Mouse (Mus musculus) lung, postnatal 0 days (tissue): ENCODE results near the gene Diexf.

Source experiments
- CTCF ChIP-seq: IDR thresholded peaks from 2 replicates; pipeline ENCODE4 v1.5.1; 2016; ENCODE audit warnings: antibody characterized with exemption, mild to moderate bottlenecking
- EP300 ChIP-seq: IDR thresholded peaks from 2 replicates; pipeline ENCODE4 v1.6.1; 2016; ENCODE audit warnings: antibody characterized with exemption, mild to moderate bottlenecking, control low read depth

DNA sequence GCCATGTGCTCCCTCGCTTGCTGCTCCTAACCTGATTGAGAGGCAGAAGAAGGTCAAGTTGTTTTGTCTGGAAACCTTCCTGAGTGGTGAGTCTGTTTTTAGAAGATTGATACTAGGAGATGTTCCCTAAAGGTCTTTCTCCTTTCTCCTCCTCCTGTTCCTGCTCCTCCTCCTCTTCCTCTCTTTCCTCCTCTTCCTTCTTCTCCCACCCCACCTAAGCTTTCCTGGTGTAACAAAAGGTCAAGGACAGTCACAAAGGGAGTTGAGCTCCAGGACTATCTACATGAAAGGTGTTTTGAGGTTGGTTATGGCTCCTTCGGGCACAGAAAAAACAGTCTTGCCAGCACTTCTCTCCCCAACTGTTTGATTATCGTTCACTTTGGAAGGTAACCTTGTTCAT, 37.7 kb upstream of the Diexf start, which contains the start of gene A130010J15Rik:
- TF ChIP-seq CTCF (no peak), EP300 (no peak)
